Mouse (Mus musculus) hindbrain, embryonic 11.5 days (tissue): ENCODE results near the gene Tmem109. TPM values are rescaled to one million over a fixed set of nuclear protein-coding genes. Genes with fewer than 3 reads are reported as not detected.

Experiments
- ATAC-seq: fragments of 200-750 bp; cut with Nextera tagmentation; 2 replicates; pipeline ENCODE4 v1.8.0; 2017; ENCODE audit warnings: mild to moderate bottlenecking, moderate TSS enrichment, moderate library complexity; ENCODE audit not compliant: low FRiP score
- DNase-seq: peaks from one replicate; pipeline ENCODE4 v3.0.0-alpha.2; 2015; ENCODE audit warnings: low spot score
- H3K27ac ChIP-seq: fragments of 300-500 bp; sonication (generic); 2 replicates; pipeline ENCODE4 v1.5.1; 2014; ENCODE audit warnings: mild to moderate bottlenecking, low read depth, low read length
- H3K27me3 ChIP-seq: fragments of 300-500 bp; sonication (generic); 2 replicates; pipeline ENCODE4 v1.6.1; 2014; ENCODE audit warnings: mild to moderate bottlenecking, low read length, moderate library complexity, mixed read lengths; ENCODE audit not compliant: control insufficient read depth, insufficient read depth
- H3K36me3 ChIP-seq: fragments of 300-500 bp; sonication (generic); 2 replicates; pipeline ENCODE4 v1.6.1; 2014; ENCODE audit warnings: mild to moderate bottlenecking, low read length, moderate library complexity, mixed read lengths; ENCODE audit not compliant: control insufficient read depth, insufficient read depth
- H3K4me1 ChIP-seq: fragments of 300-500 bp; sonication (generic); replicated peaks from 2 replicates; pipeline ENCODE4 v1.6.1; 2014; ENCODE audit warnings: low read length, mixed read lengths; ENCODE audit not compliant: control insufficient read depth, insufficient read depth
- H3K4me2 ChIP-seq: fragments of 300-500 bp; sonication (generic); replicated peaks from 2 replicates; pipeline ENCODE4 v1.6.1; 2014; ENCODE audit warnings: mild to moderate bottlenecking, low read depth, low read length
- H3K4me3 ChIP-seq: fragments of 300-500 bp; sonication (generic); 2 replicates; pipeline ENCODE4 v1.5.1; 2014; ENCODE audit warnings: low read depth, low read length
- H3K9ac ChIP-seq: fragments of 300-500 bp; sonication (generic); 2 replicates; pipeline ENCODE4 v1.6.1; 2014; ENCODE audit warnings: low read depth, low read length
- H3K9me3 ChIP-seq: fragments of 300-500 bp; sonication (generic); 2 replicates; pipeline ENCODE4 v1.6.1; 2016; ENCODE audit warnings: low read length; ENCODE audit not compliant: control insufficient read depth
- WGBS: fragments of 180-500 bp; shearing (Covaris S2); extraction: QIAGEN DNeasy Blood & Tissue Kit; methylation state at CpG from one replicate; pipeline ENCODE4 v1.1.7; 2014; 5-methylcytosine and 5-hydroxymethylcytosine counted together
- polyA plus RNA-seq: library from polyadenylated mRNA; unstranded; fragments of >200 nt; fragmentation: Nextera tagmentation; extraction: Ambion mirVana; gene quantifications from 2 replicates; pipeline ENCODE4 v1.2.1, GENCODE M21; 2014

The Tmem109 gene
- polyA plus RNA-seq, 1 experiment from 2014 or later, result 44.9 TPM

DNA sequence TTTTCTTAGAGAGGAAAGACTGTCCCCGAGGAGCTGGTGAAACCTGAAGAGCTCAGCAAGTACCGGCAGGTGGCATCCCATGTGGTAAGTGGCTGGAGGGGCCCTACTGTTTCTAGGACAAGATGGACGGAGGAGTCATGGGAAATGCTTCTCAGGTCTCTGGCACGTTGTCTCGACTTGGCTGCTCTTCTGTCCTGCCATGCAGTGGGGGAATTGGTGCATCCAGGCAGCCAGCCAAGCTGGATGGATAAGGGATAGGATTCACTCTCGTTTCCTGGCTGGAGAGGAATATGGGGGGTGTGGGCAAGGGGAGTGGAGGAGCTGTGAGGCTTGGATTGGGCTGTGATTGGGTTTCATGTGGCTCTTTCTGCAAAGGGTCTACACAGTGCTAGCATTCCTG, 18.5 kb upstream of the Tmem109 start:
- ATAC-seq, result no peak
- 89% methylated on average over 6 of the region's 6 CpGs for WGBS
- Histone ChIP-seq H3K27me3 (no peaks in the 10 kb centered on the region), H3K4me2 (no peak overlapping the region), H3K4me3 (no peak overlapping the region), H3K9me3 (no peaks in the 10 kb centered on the region), H3K36me3 (peaks cover 14% of the 10 kb centered on the region), H3K9ac (no peak overlapping the region), H3K27ac (no peak overlapping the region), H3K4me1 (no peaks in the 10 kb centered on the region; the same call in 1 of the 2 replicates)
- no peak for DNase-seq

DNA sequence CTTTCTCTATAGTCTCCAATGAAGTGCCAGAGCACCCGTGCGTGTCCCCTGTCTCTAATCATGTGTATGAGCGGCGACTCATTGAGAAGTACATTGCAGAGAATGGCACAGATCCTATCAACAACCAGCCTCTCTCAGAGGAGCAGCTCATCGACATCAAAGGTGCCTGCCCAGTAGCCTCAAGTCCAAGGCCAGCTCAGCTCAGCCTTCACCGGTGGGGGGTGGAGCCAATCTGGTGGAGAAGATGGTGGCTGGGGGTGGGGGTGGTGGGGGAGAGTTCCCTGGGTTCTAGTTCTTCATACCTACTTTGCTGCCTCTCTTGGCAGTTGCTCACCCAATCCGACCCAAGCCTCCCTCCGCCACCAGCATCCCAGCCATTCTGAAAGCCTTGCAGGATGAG, 15.7 kb upstream of the Tmem109 start:
- H3K9me3 ChIP-seq, result no peaks in the 10 kb centered on the region
- 88% methylated on average over 8 of the region's 8 CpGs for WGBS
- no peak overlapping the region for H3K4me3 ChIP-seq
- ATAC-seq, result no peak
- peaks cover 8% of the 10 kb centered on the region; the same call in 1 of the 2 replicates for H3K36me3 ChIP-seq
- no peak overlapping the region for H3K27ac ChIP-seq
- H3K9ac ChIP-seq, result no peak overlapping the region
- no peaks in the 10 kb centered on the region; the same call in 1 of the 2 replicates for H3K4me1 ChIP-seq
- H3K27me3 ChIP-seq, result no peaks in the 10 kb centered on the region
- DNase-seq, result no peak
- no peak overlapping the region for H3K4me2 ChIP-seq

DNA sequence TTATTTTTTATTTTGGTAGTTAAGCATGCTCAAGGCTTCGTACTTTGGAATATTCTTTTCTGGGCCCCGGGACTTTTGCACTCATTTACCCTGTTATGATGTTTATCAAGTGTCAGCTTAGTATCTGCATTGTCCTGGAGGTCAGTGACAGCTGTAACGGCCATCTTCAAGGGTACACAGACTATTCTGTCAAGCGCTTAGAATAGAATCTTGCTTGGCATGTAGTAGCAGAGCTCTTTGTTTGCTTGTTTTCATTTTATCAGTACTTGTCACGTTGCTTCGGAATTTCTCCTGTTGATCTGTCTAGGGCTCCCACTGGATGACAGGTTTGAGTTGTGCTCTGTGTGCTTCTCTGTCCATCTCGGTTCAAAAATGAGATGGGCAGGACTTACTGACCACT, 15.0 kb upstream of the Tmem109 start:
- Histone ChIP-seq H3K36me3 (peaks cover 8% of the 10 kb centered on the region; the same call in 1 of the 2 replicates), H3K27me3 (no peaks in the 10 kb centered on the region), H3K9me3 (no peaks in the 10 kb centered on the region), H3K4me3 (no peak overlapping the region), H3K4me2 (peak overlapping the region; percentile 0; the same call in 1 of the 2 replicates), H3K27ac (no peak overlapping the region), H3K4me1 (no peaks in the 10 kb centered on the region; the same call in 1 of the 2 replicates), H3K9ac (no peak overlapping the region)
- no peak for ATAC-seq
- no peak for DNase-seq
- 86% methylated on average over 7 of the region's 7 CpGs for WGBS

DNA sequence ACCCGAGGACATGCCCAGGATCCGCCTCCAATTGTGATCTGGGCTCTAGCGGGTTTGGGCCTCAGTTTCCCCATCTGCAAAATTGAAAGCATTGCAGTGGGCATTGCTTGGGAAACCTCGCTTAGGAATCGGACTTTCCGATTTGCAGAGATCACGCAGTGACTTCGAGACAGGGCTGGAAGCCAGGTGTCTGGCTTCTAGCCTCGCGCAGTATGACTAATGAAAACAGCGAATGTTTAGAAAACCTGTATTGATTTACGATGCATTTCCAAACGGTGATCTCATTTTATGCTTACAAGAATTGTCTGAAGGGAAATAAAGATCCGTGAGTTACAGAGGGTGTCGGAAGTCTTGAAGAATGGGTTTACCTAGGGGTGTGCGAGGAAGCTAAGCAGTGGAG, 13.9 kb upstream of the Tmem109 start:
- H3K4me1 ChIP-seq, result no peaks in the 10 kb centered on the region; the same call in 1 of the 2 replicates
- peak overlapping the region; percentile 67 for H3K4me3 ChIP-seq
- 3% methylated on average over 16 of the region's 16 CpGs for WGBS
- DNase-seq (no peak), ATAC-seq (no peak)
- peak overlapping the region; percentile 92 for H3K27ac ChIP-seq
- peak overlapping the region; percentile 79 for H3K9ac ChIP-seq
- 0 out of 2 replicates have a peak, but pooled peaks cover 5% of the 10 kb centered on the region for H3K36me3 ChIP-seq
- H3K4me2 ChIP-seq, result peak overlapping the region; percentile 82
- H3K27me3 ChIP-seq, result no peaks in the 10 kb centered on the region
- H3K9me3 ChIP-seq, result no peaks in the 10 kb centered on the region

DNA sequence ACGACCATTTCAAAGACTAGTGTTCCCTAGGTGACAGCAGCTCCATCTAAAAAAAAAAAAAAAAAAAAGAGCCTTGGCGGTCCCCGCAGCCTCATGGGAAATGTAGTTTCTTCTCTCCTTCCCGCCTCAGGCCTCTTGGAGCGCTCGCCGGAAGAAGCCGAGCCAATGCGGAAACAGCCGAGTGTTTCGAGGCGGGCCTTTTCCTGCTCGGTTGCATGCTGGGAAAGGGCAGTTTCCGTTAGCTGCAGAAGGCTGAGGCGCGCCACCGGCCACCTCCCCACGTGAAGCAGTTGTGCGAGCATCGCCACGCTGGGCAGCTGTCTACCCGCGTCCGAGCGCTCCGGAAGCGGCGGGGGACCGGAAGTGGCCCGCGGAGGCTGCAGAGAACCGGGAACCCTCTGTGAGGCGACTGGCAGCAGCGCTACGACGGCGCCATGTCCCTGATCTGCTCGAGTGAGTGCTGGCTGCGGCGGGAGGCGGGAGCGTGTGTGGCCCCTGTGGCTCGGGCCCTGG, 13.3 kb upstream of the Tmem109 start, which contains the start of gene Prpf19:
Gene Prpf19 (plus strand): TSS at position 216 of the 513 bp plus-strand sequence.
- ATAC-seq (peak; percentile 96), DNase-seq (peak; percentile 99)
- WGBS, result under 1% methylated on average over 43 of the region's 43 CpGs
- Histone ChIP-seq H3K9ac (peak within 1 kb of the TSS; percentile 79), H3K9me3 (no peaks in the 10 kb centered on the region), H3K36me3 (0 out of 2 replicates have a peak, but pooled peaks cover 3% of the 10 kb centered on the region), H3K27ac (peak within 1 kb of the TSS; percentile 92), H3K27me3 (no peaks in the 10 kb centered on the region), H3K4me2 (peak within 1 kb of the TSS; percentile 82), H3K4me3 (peak within 1 kb of the TSS; percentile 67), H3K4me1 (no peaks in the 10 kb centered on the region; the same call in 1 of the 2 replicates)

DNA sequence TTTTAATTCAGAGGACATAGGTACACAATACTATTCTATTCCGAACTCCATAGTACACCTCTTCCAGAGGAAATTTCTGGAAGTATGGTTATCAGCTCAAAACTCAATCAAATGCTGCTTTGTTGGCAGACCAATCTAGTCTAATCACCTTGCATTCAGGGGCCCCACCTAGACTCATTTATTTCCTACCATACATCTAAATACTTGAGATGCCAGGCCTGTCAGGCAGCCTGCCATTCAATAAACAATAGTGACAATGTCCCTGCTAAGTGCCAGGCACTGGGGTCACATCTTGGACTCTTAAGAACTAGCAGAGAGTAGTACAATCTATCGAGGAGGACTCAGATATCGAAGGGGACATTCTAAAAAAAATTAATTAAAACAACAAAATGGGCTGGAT, 10.4 kb upstream of the Tmem109 start:
- DNase-seq (no peak), ATAC-seq (no peak)
- H3K9ac ChIP-seq, result no peak overlapping the region
- no peaks in the 10 kb centered on the region; the same call in 1 of the 2 replicates for H3K4me1 ChIP-seq
- H3K9me3 ChIP-seq, result no peaks in the 10 kb centered on the region
- no peak overlapping the region for H3K27ac ChIP-seq
- no peaks in the 10 kb centered on the region for H3K27me3 ChIP-seq
- H3K4me2 ChIP-seq, result no peak overlapping the region
- no peak overlapping the region for H3K4me3 ChIP-seq
- no peaks in the 10 kb centered on the region for H3K36me3 ChIP-seq
- WGBS, result 90% methylated on average over 3 of the region's 3 CpGs

DNA sequence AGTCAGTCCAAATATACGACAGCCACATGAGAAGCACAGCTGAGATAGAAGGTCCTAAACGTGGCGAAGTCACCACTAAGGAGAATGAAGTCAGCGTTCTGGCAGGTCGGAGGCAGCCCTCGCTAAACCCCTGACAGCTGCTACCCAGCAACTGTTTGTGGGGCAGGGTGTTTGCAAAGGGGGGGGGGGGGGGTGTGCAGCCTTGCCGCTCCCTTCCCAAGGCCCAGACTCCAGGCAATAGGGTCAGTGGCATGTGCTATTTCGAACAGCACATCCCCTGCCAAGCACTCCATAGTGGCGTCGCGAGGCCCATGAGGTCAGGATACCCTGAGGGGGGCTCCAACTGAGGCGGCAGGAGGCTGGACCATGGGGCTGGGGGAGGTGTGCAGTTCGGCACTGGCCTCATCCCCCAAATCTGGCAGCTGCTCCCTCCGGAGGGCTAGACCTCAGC, 801 bp downstream of the Tmem109 start:
- ATAC-seq, result no peak; the same call in 1 of the 2 replicates
- under 1% methylated on average over 14 of the region's 14 CpGs for WGBS

DNA sequence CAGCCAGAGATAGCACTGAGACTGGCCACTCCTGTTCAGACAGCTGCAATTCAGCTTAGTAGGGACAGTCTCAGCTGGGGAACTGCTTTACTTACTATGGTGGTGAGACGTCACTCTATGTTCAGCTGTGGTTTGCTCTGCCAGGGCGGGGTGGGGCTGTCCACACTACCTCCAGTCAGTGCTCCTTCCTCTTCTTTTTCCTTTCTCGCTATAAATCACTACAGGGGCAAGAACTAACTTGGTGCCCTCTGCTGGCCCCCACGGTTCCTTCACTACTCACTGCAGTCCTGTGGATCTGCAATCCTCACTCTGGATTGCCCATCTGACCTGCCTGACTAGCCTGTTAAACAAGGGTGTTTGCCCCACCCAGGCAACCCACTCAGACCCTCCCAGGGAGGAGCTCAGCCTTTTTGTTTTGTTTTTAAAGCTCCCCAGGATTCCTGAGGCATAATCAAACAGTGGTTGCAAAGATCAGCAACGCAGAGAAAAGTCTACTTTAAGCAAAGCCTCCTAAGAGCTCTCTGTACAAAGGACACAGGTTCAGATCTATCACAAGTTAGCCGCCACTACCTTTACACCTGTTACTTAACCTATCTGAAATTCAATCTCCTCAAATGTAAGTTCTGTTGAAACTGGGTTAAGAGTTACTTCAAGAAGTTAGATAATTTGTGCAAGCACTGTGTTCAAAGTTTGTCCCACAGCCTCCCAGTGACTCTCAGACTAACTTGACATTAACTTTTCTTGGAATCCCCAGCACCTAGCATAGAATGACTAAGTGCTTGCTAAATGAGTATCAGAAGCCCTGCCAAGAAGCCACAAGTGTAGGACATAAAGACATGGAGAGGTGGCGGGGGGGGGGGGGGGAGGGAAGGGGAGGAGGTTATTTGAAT, 1.5 kb downstream of the Tmem109 start:
- DNase-seq (peak; percentile 17), ATAC-seq (no peak)
- H3K27me3 ChIP-seq, result no peaks in the 10 kb centered on the region
- 0 out of 2 replicates have a peak overlapping the region, but pooled peaks have one; percentile 8 for H3K9ac ChIP-seq
- no peaks in the 10 kb centered on the region for H3K9me3 ChIP-seq
- peaks cover 5% of the 10 kb centered on the region for H3K4me1 ChIP-seq
- H3K36me3 ChIP-seq, result no peaks in the 10 kb centered on the region
- peak overlapping the region; percentile 50 for H3K4me3 ChIP-seq
- H3K27ac ChIP-seq, result 0 out of 2 replicates have a peak overlapping the region, but pooled peaks have one; percentile 95
- peak overlapping the region; percentile 83 for H3K4me2 ChIP-seq
- 48% methylated on average over 6 of the region's 7 CpGs for WGBS

More for the DNA sequence above, 801 bp downstream of the Tmem109 start:
- peak overlapping the region; percentile 85 for H3K9ac ChIP-seq
- peak overlapping the region; percentile 83 for H3K4me2 ChIP-seq
- H3K36me3 ChIP-seq, result no peaks in the 10 kb centered on the region
- H3K27ac ChIP-seq, result peak overlapping the region; percentile 95
- no peaks in the 10 kb centered on the region for H3K9me3 ChIP-seq
- peaks cover 5% of the 10 kb centered on the region for H3K4me1 ChIP-seq
- no peak for DNase-seq
- peak overlapping the region; percentile 50 for H3K4me3 ChIP-seq
- no peaks in the 10 kb centered on the region for H3K27me3 ChIP-seq
